Mouse (Mus musculus): ENCODE measurements around the gene Gpr27. TPM values are rescaled to one million over a fixed set of nuclear protein-coding genes. Genes with fewer than 3 reads are reported as not detected.

Gpr27 gene
- total and polyA plus RNA-seq, 3 experiments, result not detected

- DNase-seq (ENCODE audit: extremely low read depth), result peak; percentile 71
- TF ChIP-seq TBP (conservative IDR thresholded peaks at IDR 0.05; ENCODE audit: low read depth, low read length) (no peak), E2F4 (IDR thresholded peaks at IDR 0.05; ENCODE audit: insufficient replicate concordance, low read depth, low read length) (0 out of 2 replicates have a peak, but pooled peaks have one; percentile 58), NELFE (IDR thresholded peaks at IDR 0.05; ENCODE audit: low read depth, low read length) (peak; percentile 38; the same call in 1 of the 2 replicates), NRF1 (IDR thresholded peaks at IDR 0.05; ENCODE audit: low read depth, low read length) (0 out of 2 replicates have a peak, but pooled peaks have one; percentile 24), GABPA (IDR thresholded peaks at IDR 0.05; ENCODE audit: insufficient replicate concordance, low read depth, low read length) (no peak), SIN3A (IDR thresholded peaks at IDR 0.05; ENCODE audit: low read length) (peak; percentile 94), EP300 (IDR thresholded peaks at IDR 0.05; ENCODE audit: low read length) (peak; percentile 93), POLR2AphosphoS2 (IDR thresholded peaks at IDR 0.05; ENCODE audit: low read depth, low read length) (no peak), KAT2A (IDR thresholded peaks at IDR 0.05; ENCODE audit: insufficient replicate concordance, low read length) (0 out of 2 replicates have a peak, but pooled peaks have one; percentile 29), CHD2 (IDR thresholded peaks at IDR 0.05; ENCODE audit: low read length) (peak; percentile 69), ZC3H11A (IDR thresholded peaks at IDR 0.05; ENCODE audit: low read depth, low read length) (no peak), POLR2A (IDR thresholded peaks at IDR 0.05; ENCODE audit: low read depth, low read length) (no peak), ETS1 (conservative IDR thresholded peaks at IDR 0.05; ENCODE audit: low read depth, low read length) (peak; percentile 91), RCOR1 (conservative IDR thresholded peaks at IDR 0.05; ENCODE audit: low read depth, low read length) (peak; percentile 89), USF1 (IDR thresholded peaks at IDR 0.05; ENCODE audit: low read depth, low read length) (no peak), ZMIZ1 (IDR thresholded peaks at IDR 0.05; ENCODE audit: low read depth, low read length) (0 out of 2 replicates have a peak, but pooled peaks have one; percentile 37), RAD21 (IDR thresholded peaks at IDR 0.05; ENCODE audit: low read depth, low read length) (no peak), ZKSCAN1 (IDR thresholded peaks at IDR 0.05; ENCODE audit: borderline replicate concordance, low read depth, low read length) (no peak), MAX (IDR thresholded peaks at IDR 0.05; ENCODE audit: low read length) (peak; percentile 13; the same call in 1 of the 2 replicates), MAFK (IDR thresholded peaks at IDR 0.05; ENCODE audit: insufficient replicate concordance, low read length) (peak; percentile 69), JUN (IDR thresholded peaks at IDR 0.05; ENCODE audit: insufficient read depth, low read depth, low read length) (peak; percentile 91), ELF1 (IDR thresholded peaks at IDR 0.05; ENCODE audit: low read depth, low read length) (peak; percentile 42; the same call in 1 of the 2 replicates), CTCF (conservative IDR thresholded peaks at IDR 0.05 in 1 of 2, IDR thresholded peaks at IDR 0.05 in 1 of 2; ENCODE audit: low read depth in 2 of 2, low read length in 2 of 2) (no peak), HCFC1 (IDR thresholded peaks at IDR 0.05; ENCODE audit: low read depth, low read length) (peak; percentile 32), UBTF (IDR thresholded peaks at IDR 0.05; ENCODE audit: low read depth, low read length) (no peak), JUND (conservative IDR thresholded peaks at IDR 0.05; ENCODE audit: low read depth, low read length) (peak; percentile 92), MAZ (IDR thresholded peaks at IDR 0.05; ENCODE audit: low read depth, low read length) (peak; percentile 77; the same call in 1 of the 2 replicates), CHD1 (IDR thresholded peaks at IDR 0.05; ENCODE audit: low read depth, low read length) (0 out of 2 replicates have a peak, but pooled peaks have one; percentile 77), BHLHE40 (IDR thresholded peaks at IDR 0.05; ENCODE audit: low read depth, low read length) (peak; percentile 68), MYC (IDR thresholded peaks at IDR 0.05; ENCODE audit: low read depth, low read length) (peak; percentile 33; the same call in 1 of the 2 replicates), MXI1 (IDR thresholded peaks at IDR 0.05; ENCODE audit: low read depth, low read length) (peak; percentile 41), SMC3 (IDR thresholded peaks at IDR 0.05; ENCODE audit: low read depth, low read length) (no peak), MEF2A (IDR thresholded peaks at IDR 0.05; ENCODE audit: borderline replicate concordance, low read depth, low read length) (peak; percentile 66; the same call in 1 of the 2 replicates), TCF12 (IDR thresholded peaks at IDR 0.05; ENCODE audit: low read depth, low read length) (peak; percentile 50; the same call in 1 of the 2 replicates), ZNF384 (IDR thresholded peaks at IDR 0.05; ENCODE audit: low read depth, low read length) (no peak), PAX5 (IDR thresholded peaks at IDR 0.05; ENCODE audit: low read length) (no peak), USF2 (conservative IDR thresholded peaks at IDR 0.05; ENCODE audit: low read depth, low read length) (no peak)
Measured at GRCm38 (mm10) chr6:99665457-99666317, 26.8 kb upstream of the Gpr27 start.

More at GRCm38 (mm10) chr6:99665457-99666317, 26.8 kb upstream of the Gpr27 start:
- Histone ChIP-seq H3K9me3 (replicated peaks; ENCODE audit: low read length) (no peaks in the 10 kb centered on the region), H3K27ac (ENCODE audit: insufficient read depth, low read depth) (peak overlapping the region; percentile 55), H3K27me3 (replicated peaks) (peaks cover 5% of the 10 kb centered on the region), H3K4me2 (ENCODE audit: insufficient read depth, low read depth, poor library complexity, severe bottlenecking) (peak overlapping the region; percentile 48), H3K36me3 (replicated peaks in 1 of 2; ENCODE audit: control insufficient read depth in 1 of 2, insufficient read depth in 1 of 2, low read length in 1 of 2) (peaks cover 0 to 16% of the 10 kb centered on the region in 2 experiments), H3K79me2 (replicated peaks; ENCODE audit: control insufficient read depth, extremely low read depth, insufficient read depth, poor library complexity, severe bottlenecking) (peaks cover 10% of the 10 kb centered on the region; the same call in 1 of the 2 replicates), H3K4me3 (replicated peaks in 1 of 3; ENCODE audit: low read depth in 2 of 3, low read length in 2 of 3, poor library complexity in 1 of 3) (peak overlapping the region; percentile 81 to 93 (median 84)), H3K9ac (ENCODE audit: insufficient read depth, low read depth) (peak overlapping the region; percentile 46), H3K4me1 (ENCODE audit: control insufficient read depth in 1 of 2, insufficient read depth in 2 of 2) (peaks cover 24 to 37% of the 10 kb centered on the region in 2 experiments)
- dilution Hi-C loops (cut with MboI; ENCODE audit: extremely low pct_ligation_motif_present, extremely low pct_unique_long_range_greater_than_20kb, low sequenced_read_pairs) (no loop called here), in situ Hi-C loops (cut with MboI; ENCODE audit: low pct_ligation_motif_present, low pct_unique_long_range_greater_than_20kb, low sequenced_read_pairs) (loop anchor here (25.0 kb wide), 1 partner anchor 122 kb away; no protein-coding TSS in a partner anchor)

All from CH12.LX (cell line).